Mouse (Mus musculus) E14TG2a.4 (cell line): Measurements from ENCODE around the gene Prss56.

Experiments
- CTCF ChIP-seq: conservative IDR thresholded peaks from 2 replicates; pipeline ENCODE4 v1.5.1; 2014; ENCODE audit warnings: low read length
- NANOG ChIP-seq: IDR thresholded peaks from 2 replicates; pipeline ENCODE4 v1.6.1; 2014; ENCODE audit warnings: borderline replicate concordance, low read length, mixed read lengths

GRCm38 (mm10) chr1:87198119-87199065 is 15.3 kb downstream of the Prss56 start:
- no peak for TF ChIP-seq CTCF
- no peak for TF ChIP-seq NANOG
